Mouse (Mus musculus) neural tube, embryonic 12.5 days (tissue): ENCODE measurements at regions not wholly inside any gene's neighbourhood (a gene's known extent, or its start where the extent isn't known, plus 50 kb on each side); places are given as distances from the start of the nearest gene placed in this dataset.

Experiments
- ATAC-seq: fragments of 200-750 bp; cut with Nextera tagmentation; 2 replicates; pipeline ENCODE4 v1.8.0; 2017; ENCODE audit warnings: low read depth, mild to moderate bottlenecking, moderate TSS enrichment, moderate library complexity; ENCODE audit not compliant: low FRiP score
- H3K27ac ChIP-seq: fragments of 300-500 bp; sonication (generic); 2 replicates; pipeline ENCODE4 v1.5.1; 2016
- H3K27me3 ChIP-seq: fragments of 300-500 bp; sonication (generic); replicated peaks from 2 replicates; pipeline ENCODE4 v1.6.1; 2016; ENCODE audit warnings: mild to moderate bottlenecking
- H3K36me3 ChIP-seq: fragments of 300-500 bp; sonication (generic); 2 replicates; pipeline ENCODE4 v1.6.1; 2016; ENCODE audit warnings: mild to moderate bottlenecking
- H3K4me1 ChIP-seq: fragments of 300-500 bp; sonication (generic); 2 replicates; pipeline ENCODE4 v1.6.1; 2016
- H3K4me2 ChIP-seq: fragments of 300-500 bp; sonication (generic); replicated peaks from 2 replicates; pipeline ENCODE4 v1.6.1; 2016; ENCODE audit warnings: mild to moderate bottlenecking
- H3K4me3 ChIP-seq: fragments of 300-500 bp; sonication (generic); 2 replicates; pipeline ENCODE4 v1.5.1; 2016
- H3K9ac ChIP-seq: fragments of 300-500 bp; sonication (generic); 2 replicates; pipeline ENCODE4 v1.6.1; 2016; ENCODE audit warnings: mild to moderate bottlenecking
- H3K9me3 ChIP-seq: fragments of 300-500 bp; sonication (generic); 2 replicates; pipeline ENCODE4 v1.6.1; 2016; ENCODE audit warnings: mild to moderate bottlenecking
- WGBS: fragments of 180-500 bp; shearing (Covaris S2); methylation state at CpG from one replicate; pipeline ENCODE4 v1.1.7; 2016; 5-methylcytosine and 5-hydroxymethylcytosine counted together

DNA sequence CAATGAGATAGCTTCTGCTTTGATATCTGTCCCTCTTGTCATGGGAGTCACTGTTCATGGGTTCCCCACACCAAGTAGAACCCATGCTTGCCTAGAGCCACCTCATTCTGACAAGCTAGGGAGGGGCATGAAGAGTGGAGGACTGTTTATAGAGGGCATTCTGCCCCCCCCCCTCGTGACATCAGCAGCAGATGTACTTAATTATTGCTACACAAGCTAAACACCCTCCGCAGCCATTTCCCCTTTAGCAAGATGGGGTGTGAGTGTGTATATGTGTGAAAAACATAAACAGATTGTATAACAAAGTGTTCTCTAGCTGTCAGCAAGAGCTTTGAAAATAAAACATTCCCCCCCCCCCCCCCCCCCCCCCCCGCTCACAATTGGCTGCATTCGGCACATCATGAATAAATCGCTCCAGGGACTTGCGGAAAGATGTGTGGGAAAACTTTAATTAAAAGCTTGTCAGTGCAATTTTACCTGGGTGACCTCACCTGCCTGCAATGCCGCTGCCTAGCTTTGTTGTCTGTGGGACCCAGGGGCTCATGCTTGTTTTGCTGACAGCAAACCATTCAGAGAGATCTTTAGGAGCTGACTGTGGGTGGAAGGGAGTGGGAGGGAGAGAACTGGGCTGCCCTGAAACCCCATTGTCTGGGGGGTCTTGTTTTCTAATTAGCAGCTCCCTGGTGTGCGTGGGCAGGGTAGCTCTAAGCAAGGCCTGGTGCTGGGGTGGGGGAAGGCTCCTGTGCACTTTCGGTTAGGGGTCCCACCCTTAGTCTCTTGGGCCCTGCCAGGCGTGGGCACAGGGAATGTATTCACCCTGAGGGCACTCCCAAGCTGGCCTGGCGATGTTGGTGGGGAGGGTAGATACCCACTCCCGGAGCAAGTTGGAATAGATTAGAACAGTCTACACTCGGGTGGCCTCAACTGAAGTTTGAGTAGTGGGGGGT is 63.4 kb downstream of the Irx2 start:
- ATAC-seq = no peak
- WGBS = 71% methylated on average over 13 of the region's 13 CpGs
- no peaks in the 10 kb centered on the region for H3K4me1 ChIP-seq
- no peak overlapping the region for H3K27ac ChIP-seq
- no peaks in the 10 kb centered on the region for H3K36me3 ChIP-seq
- H3K4me2 ChIP-seq = no peak overlapping the region
- H3K9me3 ChIP-seq = no peaks in the 10 kb centered on the region
- H3K4me3 ChIP-seq = no peak overlapping the region
- no peak overlapping the region for H3K9ac ChIP-seq
- H3K27me3 ChIP-seq = no peaks in the 10 kb centered on the region

DNA sequence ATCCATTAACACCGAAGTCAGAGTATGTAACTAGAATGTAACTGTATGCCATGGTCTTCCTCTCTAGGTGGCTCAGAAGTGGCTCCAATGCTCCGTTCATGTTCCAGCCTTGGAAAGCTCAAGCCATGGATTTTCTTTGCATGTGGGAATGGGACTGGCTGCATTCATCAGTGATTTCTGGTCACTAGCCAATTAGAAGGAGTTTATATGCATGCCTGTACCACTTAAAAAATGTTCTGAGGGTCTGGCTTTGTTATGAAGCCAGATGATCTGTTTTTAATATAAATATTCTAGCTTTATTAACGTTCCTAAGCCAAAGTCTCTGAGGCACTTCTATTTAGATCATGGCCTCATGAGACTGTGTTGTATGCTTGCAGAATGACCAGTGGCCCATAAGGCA is 78.8 kb downstream of the Irx2 start:
- 85% methylated on average over 3 of the region's 3 CpGs for WGBS
- H3K4me2 ChIP-seq = no peak overlapping the region
- ATAC-seq = no peak

DNA sequence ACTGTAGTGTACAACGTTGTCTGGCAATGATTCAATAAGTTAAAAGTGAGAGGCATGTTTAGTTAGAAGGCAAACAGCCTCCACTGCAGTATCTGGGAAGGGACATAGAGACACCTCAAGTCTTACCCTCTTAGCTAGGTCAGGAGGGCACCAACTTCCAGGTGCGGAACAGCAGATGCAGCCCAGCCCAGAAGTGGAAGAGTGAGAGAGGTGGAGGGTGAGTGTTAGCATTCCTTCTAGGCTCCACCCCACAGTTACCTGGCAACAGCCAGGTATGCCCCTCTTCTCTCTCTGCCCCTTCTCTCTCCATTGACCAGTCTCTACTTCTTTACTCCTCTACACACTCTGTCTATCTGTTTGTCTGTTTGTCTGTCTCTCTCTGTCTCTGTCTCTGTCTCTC is 80.1 kb downstream of the Irx2 start:
- Histone ChIP-seq H3K4me2 (no peak overlapping the region), H3K27me3 (no peaks in the 10 kb centered on the region), H3K9me3 (no peaks in the 10 kb centered on the region), H3K9ac (no peak overlapping the region), H3K4me1 (peaks cover 9% of the 10 kb centered on the region), H3K4me3 (no peak overlapping the region), H3K36me3 (no peaks in the 10 kb centered on the region), H3K27ac (no peak overlapping the region)
- ATAC-seq = no peak
- 92% methylated on average over 2 of the region's 2 CpGs for WGBS

More for the DNA sequence above, 78.8 kb downstream of the Irx2 start:
- Histone ChIP-seq H3K9ac (no peak overlapping the region), H3K4me1 (peaks cover 9% of the 10 kb centered on the region), H3K36me3 (no peaks in the 10 kb centered on the region), H3K27me3 (no peaks in the 10 kb centered on the region), H3K27ac (no peak overlapping the region), H3K4me3 (no peak overlapping the region), H3K9me3 (no peaks in the 10 kb centered on the region)

DNA sequence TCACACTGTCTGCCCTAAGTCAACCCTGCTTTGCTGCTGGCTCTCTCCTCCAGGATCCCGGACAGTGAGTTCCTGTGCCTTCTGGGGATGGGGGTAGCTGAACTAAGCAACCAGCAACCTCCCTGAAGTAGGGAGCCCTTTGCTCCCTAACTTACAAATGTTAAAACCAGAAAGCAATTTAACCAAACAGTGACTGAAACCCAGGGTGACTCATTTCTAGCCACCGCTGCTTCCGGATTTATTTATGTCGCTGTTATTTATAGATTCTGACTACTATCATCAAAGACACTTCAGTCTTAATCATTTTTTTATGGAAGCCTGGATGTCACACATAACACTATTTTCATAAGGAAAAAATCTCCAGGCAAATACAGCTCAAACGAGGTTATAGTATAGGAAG is 81.4 kb downstream of the Irx2 start:
- Histone ChIP-seq H3K27me3 (no peaks in the 10 kb centered on the region), H3K4me3 (no peak overlapping the region), H3K27ac (no peak overlapping the region), H3K4me2 (no peak overlapping the region), H3K9ac (no peak overlapping the region), H3K9me3 (no peaks in the 10 kb centered on the region), H3K36me3 (no peaks in the 10 kb centered on the region), H3K4me1 (peaks cover 9% of the 10 kb centered on the region)
- 74% methylated on average over 5 of the region's 5 CpGs for WGBS
- ATAC-seq = no peak

DNA sequence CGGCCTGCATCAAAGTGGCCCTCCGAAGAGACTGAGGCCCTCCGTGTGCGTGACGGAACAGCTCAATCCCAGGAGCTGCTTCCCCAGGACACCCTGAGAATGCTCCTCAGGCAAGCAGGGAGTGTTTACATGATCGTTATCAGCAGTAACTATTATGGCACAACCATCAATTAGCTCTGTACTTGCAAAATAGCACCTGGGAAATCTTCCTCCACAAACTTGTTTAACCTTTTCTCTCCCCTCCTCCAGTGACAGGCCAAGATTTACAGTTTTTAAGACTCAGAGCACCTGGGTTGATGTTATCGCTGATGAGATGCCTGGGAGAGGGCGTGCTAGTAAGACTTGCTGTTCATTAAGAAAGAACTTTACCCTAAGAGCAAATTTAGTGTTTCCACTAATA is 82.5 kb downstream of the Irx2 start:
- Histone ChIP-seq H3K9ac (no peak overlapping the region), H3K4me2 (no peak overlapping the region), H3K4me1 (peaks cover 9% of the 10 kb centered on the region), H3K36me3 (no peaks in the 10 kb centered on the region), H3K27ac (no peak overlapping the region), H3K9me3 (no peaks in the 10 kb centered on the region), H3K27me3 (no peaks in the 10 kb centered on the region), H3K4me3 (no peak overlapping the region)
- 77% methylated on average over 8 of the region's 8 CpGs for WGBS
- ATAC-seq = no peak

DNA sequence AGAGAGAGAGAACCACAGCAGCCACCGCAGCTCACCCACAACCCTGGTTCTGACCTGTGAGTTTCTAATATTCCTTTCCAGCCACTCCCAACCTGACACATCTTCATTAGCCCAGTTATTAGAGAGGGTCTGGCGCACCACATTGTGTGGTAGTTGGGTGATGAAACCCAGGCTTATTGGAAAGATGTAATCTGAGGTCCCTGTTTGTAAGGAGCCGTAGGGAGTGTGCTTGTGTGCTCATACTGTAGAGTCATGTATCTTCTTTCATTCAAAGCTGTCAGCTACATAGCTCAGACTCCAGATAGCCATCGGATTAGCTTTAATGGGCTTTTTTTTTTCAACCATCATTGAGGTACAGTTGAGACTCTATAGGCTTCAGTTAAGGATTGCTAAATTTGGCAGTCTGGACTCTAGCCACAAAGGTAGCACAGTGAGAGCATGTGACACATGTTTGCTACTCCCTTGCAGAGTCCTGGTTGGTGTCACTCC is 83.3 kb downstream of the Irx2 start:
- no peak overlapping the region for H3K4me2 ChIP-seq
- no peak for ATAC-seq
- 87% methylated on average over 4 of the region's 4 CpGs for WGBS

DNA sequence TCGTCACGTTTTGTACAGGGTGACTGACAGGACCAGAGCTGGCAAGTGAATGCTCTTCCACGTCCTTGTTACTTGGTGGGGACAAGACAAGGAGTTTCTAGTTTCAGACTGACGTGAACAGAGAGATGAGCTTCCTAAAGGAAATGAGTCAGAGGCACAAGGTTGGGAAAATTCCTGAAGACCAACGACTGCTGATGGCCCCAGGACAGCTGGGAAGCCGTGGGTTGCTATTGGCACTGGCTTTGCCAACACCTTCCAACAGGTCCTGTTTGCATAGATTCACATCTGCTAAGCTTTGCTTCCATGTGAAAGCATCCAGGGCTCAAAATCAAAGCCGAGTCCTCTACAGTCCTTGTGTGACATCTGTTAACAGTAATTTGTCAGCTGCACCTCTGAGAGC is 86.2 kb downstream of the Irx2 start:
- H3K27me3 ChIP-seq = no peaks in the 10 kb centered on the region
- 70% methylated on average over 7 of the region's 7 CpGs for whole genome bisulfite sequencing
- H3K9me3 ChIP-seq = no peaks in the 10 kb centered on the region
- peaks cover 9% of the 10 kb centered on the region for H3K4me1 ChIP-seq
- no peaks in the 10 kb centered on the region for H3K36me3 ChIP-seq
- H3K9ac ChIP-seq = no peak overlapping the region
- ATAC-seq = no peak
- no peak overlapping the region for H3K4me2 ChIP-seq
- H3K4me3 ChIP-seq = no peak overlapping the region
- no peak overlapping the region for H3K27ac ChIP-seq

More for the DNA sequence above, 83.3 kb downstream of the Irx2 start:
- Histone ChIP-seq H3K27ac (no peak overlapping the region), H3K9me3 (no peaks in the 10 kb centered on the region), H3K9ac (no peak overlapping the region), H3K36me3 (no peaks in the 10 kb centered on the region), H3K4me3 (no peak overlapping the region), H3K4me1 (peaks cover 9% of the 10 kb centered on the region), H3K27me3 (no peaks in the 10 kb centered on the region)

DNA sequence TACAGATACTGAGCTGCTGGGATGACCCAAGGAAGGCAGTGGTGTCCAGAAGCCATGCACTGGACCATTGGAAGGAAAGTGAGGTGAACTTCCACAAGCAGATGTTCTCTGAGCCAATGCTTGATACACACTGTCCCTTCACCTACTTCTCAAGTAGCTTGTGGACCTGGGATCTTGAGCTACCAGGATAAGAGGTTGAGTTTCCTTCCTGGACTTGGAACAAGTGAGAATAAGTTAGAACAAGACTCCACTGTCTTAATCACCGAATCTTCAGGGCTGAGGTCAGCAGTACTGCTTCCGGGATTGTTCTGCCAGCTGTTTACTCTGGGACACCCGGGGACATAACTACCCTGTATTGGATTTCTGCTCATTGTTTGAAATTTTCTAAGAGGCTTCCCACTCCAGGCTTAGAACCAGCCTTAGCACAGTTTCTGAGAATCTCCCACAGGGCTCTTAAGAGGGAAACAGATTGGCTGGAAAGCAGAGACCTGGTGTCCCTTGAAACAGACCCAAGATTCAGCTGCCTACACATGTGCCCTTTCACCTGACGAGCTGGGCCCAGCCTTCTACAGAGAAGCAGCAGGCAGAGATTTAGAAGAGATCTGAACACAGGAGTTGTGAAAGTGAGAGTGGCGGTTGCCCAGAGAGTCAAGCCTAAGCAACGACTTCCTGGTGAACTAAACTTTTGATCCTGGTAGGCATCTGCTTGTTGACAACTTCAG is 87.5 kb downstream of the Irx2 start:
- no peak for ATAC-seq
- no peaks in the 10 kb centered on the region for H3K36me3 ChIP-seq
- H3K27ac ChIP-seq = no peak overlapping the region
- no peaks in the 10 kb centered on the region for H3K27me3 ChIP-seq
- no peaks in the 10 kb centered on the region for H3K9me3 ChIP-seq
- H3K4me2 ChIP-seq = no peak overlapping the region
- no peak overlapping the region for H3K9ac ChIP-seq
- H3K4me1 ChIP-seq = peaks cover under 1% of the 10 kb centered on the region; the same call in 1 of the 2 replicates
- H3K4me3 ChIP-seq = no peak overlapping the region
- WGBS = 73% methylated on average over 6 of the region's 6 CpGs

DNA sequence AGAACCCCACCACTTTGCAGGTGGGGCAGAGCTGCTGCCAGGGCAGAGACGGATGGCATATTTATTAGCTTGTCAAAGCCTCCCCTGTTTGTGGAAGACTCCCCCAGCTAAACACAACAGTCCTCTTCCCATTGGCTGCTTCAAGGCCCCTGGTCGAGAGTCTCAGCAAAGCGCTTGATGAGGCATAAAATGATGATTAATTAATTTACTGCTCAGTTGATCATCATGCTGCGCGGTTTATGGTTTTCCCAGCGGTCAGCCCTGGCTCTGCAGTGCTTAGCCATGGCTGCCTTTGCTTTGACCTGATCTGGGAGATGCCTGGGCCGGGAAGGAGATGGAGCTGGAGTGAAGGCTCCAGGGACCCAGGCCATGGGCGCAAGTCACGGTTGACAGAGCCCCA is 98.5 kb downstream of the Irx2 start:
- H3K9ac ChIP-seq = no peak overlapping the region
- no peak overlapping the region for H3K27ac ChIP-seq
- H3K4me3 ChIP-seq = no peak overlapping the region
- ATAC-seq = peak; percentile 83
- no peak overlapping the region for H3K4me2 ChIP-seq
- H3K27me3 ChIP-seq = peaks cover 14% of the 10 kb centered on the region; the same call in 1 of the 2 replicates
- H3K9me3 ChIP-seq = no peaks in the 10 kb centered on the region
- H3K4me1 ChIP-seq = peaks cover 16% of the 10 kb centered on the region
- H3K36me3 ChIP-seq = no peaks in the 10 kb centered on the region
- 5% methylated on average over 9 of the region's 9 CpGs for WGBS

DNA sequence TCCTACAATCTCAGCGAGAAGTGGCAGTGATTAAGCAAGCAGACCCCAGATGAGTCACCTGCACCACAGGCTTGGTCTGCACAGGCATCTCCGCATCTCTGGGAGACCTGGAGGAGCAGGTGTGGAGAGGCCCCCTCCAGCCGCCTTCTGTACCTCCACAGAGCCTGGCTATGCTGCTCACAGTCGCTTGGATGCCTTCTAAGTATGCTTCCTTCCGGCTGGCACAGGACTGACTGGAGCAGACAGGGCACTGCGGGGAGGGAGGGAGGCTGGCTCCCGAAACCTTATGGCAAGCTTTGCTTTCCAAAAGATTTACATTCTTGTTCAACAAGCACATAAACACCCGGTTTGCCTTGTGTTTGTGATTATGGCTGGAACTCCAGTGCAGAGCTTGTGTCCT is 107.3 kb downstream of the Irx2 start:
- H3K9ac ChIP-seq = no peak overlapping the region
- H3K4me3 ChIP-seq = no peak overlapping the region
- H3K9me3 ChIP-seq = no peaks in the 10 kb centered on the region
- H3K27me3 ChIP-seq = no peaks in the 10 kb centered on the region
- H3K27ac ChIP-seq = no peak overlapping the region
- H3K4me1 ChIP-seq = no peaks in the 10 kb centered on the region
- ATAC-seq = no peak
- no peaks in the 10 kb centered on the region for H3K36me3 ChIP-seq
- no peak overlapping the region for H3K4me2 ChIP-seq
- 75% methylated on average over 8 of the region's 8 CpGs for WGBS

DNA sequence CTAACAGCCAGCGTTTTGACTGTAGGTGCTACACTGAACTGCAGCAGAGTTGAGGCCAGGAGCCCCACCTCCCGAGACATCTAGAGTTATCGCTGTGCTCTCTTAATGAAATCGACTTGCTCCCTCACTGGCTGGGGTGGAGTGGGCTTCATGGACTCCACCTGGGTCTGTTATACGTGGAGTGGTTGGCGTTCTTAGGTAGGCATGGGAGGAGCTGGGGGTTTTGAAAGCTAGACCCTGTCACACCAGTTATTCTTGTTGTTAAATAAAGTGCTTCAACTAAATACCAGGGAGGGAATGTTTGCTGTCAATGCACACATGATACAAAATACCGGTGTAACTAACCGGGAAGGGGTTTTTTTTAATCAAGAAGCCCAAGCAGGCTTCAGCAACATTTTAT is 108.4 kb downstream of the Irx2 start:
- no peak overlapping the region for H3K9ac ChIP-seq
- H3K9me3 ChIP-seq = no peaks in the 10 kb centered on the region
- no peak for ATAC-seq
- no peak overlapping the region for H3K4me2 ChIP-seq
- 84% methylated on average over 8 of the region's 8 CpGs for WGBS
- H3K4me1 ChIP-seq = no peaks in the 10 kb centered on the region
- no peak overlapping the region for H3K27ac ChIP-seq
- no peak overlapping the region for H3K4me3 ChIP-seq
- H3K27me3 ChIP-seq = no peaks in the 10 kb centered on the region
- H3K36me3 ChIP-seq = no peaks in the 10 kb centered on the region

DNA sequence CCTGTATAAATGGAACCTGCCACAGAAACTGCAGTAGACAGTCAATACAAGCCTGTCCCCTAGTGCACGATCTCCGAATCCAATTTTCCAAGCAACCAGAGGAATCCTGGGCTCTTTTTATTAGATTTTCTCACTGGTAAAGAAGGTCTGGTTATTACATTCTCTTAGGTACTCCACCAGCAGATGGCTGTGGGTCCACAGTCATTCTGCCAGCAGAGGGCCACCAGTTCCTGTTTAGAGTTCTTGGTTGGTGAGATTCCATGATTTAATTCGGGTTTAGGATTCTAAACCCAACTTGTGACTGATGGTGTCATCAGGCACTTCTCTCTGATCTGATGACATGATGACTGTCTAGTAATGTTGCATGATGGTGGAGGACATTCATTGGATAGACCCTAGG is 118.6 kb downstream of the Irx2 start:
- WGBS = 89% methylated on average over 3 of the region's 3 CpGs
- H3K36me3 ChIP-seq = no peaks in the 10 kb centered on the region

More for the DNA sequence above, 118.6 kb downstream of the Irx2 start:
- Histone ChIP-seq H3K27ac (no peak overlapping the region), H3K9me3 (no peaks in the 10 kb centered on the region), H3K4me1 (no peaks in the 10 kb centered on the region), H3K4me3 (no peak overlapping the region), H3K27me3 (no peaks in the 10 kb centered on the region), H3K4me2 (no peak overlapping the region), H3K9ac (no peak overlapping the region)
- ATAC-seq = no peak
